Mouse (Mus musculus) Patski (cell line): ENCODE measurements around the gene Ntng2. TPM values are rescaled to one million over a fixed set of nuclear protein-coding genes. Genes with fewer than 3 reads are reported as not detected.

Experiments
- ATAC-seq: fragments of 100-300 bp; one replicate; pipeline ENCODE4 v1.8.0; 2021
- CTCF ChIA-PET: fragments of 350-600 bp; sonication (Branson Sonifier 250); formaldehyde crosslinking; loops from one replicate; lab custom pipeline; 2022; ENCODE audit warnings: inconsistent platforms; lab: Charles Lee
- POLR2A ChIA-PET: fragments of 350-600 bp; sonication (Branson Sonifier 250); formaldehyde crosslinking; loops from one replicate; lab custom pipeline; 2022; ENCODE audit warnings: antibody characterized with exemption, inconsistent platforms; lab: Charles Lee
- DNase-seq: peaks from one replicate; pipeline ENCODE4 v3.0.0-alpha.2; 2011; ENCODE audit warnings: low read depth, low spot score
- H3K27me3 ChIP-seq: fragments of 371-371 bp; one replicate; pipeline ENCODE4 v1.5.1; 2021
- CTCF ChIP-seq: fragments of 100-300 bp; IDR thresholded peaks from one replicate; pipeline ENCODE4 v1.5.1; 2021
- in situ Hi-C: fragments of 300-500 bp; cut with MboI; formaldehyde crosslinking; loops from 3 replicates; pipeline ENCODE4 v1.11.1; 2018; ENCODE audit warnings: low pct_unique_long_range_greater_than_20kb, mixed read lengths
- polyA plus RNA-seq: library from polyadenylated mRNA; unstranded; gene quantifications from one replicate; pipeline ENCODE4 v1.2.3, GENCODE M21; 2021

Gene Ntng2
- polyA plus RNA-seq, 1 experiment from 2014 or later = 16.8 TPM

DNA sequence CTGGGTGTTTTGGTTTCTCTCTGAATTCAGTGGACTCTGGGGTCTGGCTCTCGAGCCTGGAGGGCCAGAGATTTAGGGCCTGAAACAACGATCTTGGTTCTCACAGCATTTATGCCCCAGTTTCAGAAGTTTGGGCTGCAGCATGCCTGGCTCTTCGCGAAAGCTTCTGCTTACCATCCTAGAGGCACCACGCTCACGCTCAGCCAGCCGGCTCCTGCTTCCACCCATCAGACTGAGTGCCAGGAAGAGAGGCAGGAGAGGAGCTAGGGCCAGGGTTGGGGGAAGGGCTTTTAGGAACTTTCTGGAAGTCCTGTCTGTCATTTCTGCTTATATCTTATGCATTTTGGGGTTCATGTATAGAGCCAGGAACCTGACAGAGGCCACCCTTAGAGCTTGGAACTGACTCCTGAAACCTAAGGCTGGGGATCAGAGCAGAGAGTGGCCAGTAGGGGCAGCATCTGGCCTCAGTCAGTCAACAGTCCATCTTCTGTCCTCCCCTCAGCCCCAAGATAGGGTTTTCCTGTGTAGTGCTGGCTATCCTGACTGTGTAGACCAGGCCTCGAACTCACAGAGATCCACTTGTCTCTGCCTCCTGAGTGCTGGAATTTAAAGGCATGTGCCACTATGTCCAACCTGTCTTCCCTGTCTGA, 60.1 kb downstream of the Ntng2 start:
- no peak for ATAC-seq
- no peak for DNase-seq
- no peaks in the 10 kb centered on the region for H3K27me3 ChIP-seq
- CTCF ChIA-PET = no interaction called here
- no peak for TF ChIP-seq CTCF
- POLR2A ChIA-PET = interaction anchor here (0.5 kb wide), 1 partner anchor 962 kb away, joined by 4 read pairs; no protein-coding TSS in a partner anchor
- in situ Hi-C loops = loop anchor here (10.0 kb wide), 1 partner anchor 362 kb away; no protein-coding TSS in a partner anchor

DNA sequence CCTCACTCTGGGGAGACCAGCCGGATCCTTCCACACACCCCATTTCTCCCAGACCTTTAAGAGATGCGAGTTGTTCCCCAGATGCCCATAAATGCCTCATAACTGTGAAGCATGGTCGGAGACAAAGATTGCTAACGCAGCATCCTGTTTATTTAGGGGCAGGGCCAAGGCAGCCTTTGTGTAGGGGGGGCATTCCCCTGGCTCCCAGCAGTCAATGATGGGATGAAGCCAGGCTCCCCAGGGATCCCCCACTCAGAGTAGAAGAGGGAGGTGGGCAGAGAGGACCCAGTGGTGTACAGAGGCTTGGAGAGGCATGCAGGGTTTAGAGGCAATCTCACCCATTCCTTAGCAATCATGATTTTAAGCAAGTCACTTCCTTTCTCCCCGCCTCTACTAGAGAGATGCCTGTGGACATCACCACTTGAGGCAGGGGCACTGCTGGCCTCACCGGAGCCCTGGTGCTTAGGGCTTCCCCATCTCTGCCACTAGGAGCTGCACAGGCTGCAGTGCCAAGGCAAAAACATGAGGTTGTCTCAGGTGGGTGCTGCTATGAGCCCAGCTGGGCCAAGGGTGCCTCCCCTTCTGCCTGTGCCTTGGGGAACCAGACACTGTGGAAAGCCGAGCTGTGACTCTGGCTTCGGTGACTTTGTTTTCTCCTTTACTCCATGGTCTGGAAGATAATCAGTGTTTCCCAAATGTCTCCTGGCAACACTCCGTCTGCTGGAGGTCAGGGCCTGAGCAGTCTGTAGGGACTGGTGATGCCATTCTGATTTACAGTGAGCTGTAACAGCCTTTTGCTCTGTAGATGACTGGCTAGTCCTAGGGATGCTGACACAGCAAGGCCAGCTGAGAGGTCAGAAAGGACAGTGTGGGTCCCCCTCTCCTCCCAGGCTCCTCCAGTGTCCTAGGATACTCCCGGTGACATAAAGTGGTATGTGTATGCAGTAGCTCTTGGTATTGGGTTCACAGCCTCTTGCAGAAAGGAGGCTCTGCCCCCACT, 61.3 kb downstream of the Ntng2 start:
- ATAC-seq (no peak), DNase-seq (no peak)
- ChIA-PET CTCF (interaction anchor here (1.3 to 1.4 kb wide), 2 partner anchors 10 to 11 kb away, joined by 3 to 5 read pairs; no protein-coding TSS in a partner anchor), POLR2A (interaction anchor here (0.5 to 0.6 kb wide), 2 partner anchors 171 to 963 kb away, joined by 3 to 4 read pairs; no protein-coding TSS in a partner anchor)
- TF ChIP-seq CTCF = no peak
- no peaks in the 10 kb centered on the region for H3K27me3 ChIP-seq
- in situ Hi-C loops = loop anchor here (10.0 kb wide), 1 partner anchor 363 kb away; no protein-coding TSS in a partner anchor

DNA sequence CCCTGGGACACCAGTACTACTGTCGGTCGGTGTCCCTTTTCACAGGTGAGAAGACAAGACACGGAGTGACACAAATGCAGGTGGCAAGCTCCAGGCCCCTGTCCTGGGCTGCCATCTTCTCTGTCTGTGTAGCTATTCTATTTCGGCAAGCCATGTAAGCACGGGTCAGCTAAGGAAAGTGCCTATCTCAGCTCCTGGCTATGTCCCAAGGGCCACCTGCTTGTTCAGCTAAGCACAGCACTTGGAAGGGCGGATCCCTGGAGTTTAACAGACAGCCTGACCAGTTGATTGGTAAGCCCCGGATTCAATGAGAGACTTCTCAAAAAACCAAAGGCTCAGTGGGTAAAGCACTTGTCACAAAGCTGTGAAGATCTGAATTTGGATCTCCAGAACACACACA, 62.4 kb downstream of the Ntng2 start:
- DNase-seq = no peak
- ChIA-PET POLR2A (no interaction called here), CTCF (no interaction called here)
- H3K27me3 ChIP-seq = no peaks in the 10 kb centered on the region
- no peak for TF ChIP-seq CTCF
- no peak for ATAC-seq
- in situ Hi-C loops = loop anchor here (10.0 kb wide), 1 partner anchor 364 kb away; no protein-coding TSS in a partner anchor

DNA sequence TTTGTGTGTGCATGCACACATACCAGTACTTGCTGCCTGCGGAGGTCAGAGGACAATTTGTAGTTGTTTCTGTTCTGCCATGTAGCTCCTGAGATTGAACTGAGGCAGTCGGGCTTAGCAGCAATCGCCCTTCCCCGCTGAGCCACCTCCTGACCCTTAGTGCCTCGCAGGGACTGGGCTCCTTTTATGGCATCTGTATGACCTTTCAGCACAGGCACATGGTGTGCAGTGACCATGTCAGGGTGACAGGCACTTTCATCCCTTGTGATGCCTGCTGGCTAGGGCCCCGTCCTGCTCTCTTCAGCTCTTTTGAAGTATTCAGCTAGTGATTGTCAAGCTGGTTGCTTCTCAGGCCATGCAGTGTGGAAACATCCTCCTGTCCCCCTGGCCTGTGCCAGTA, 66.6 kb downstream of the Ntng2 start:
- POLR2A ChIA-PET = interaction anchor here (0.9 kb wide), 1 partner anchor 40 kb away, joined by 5 read pairs; no protein-coding TSS in a partner anchor
- in situ Hi-C loops = no loop called here
- DNase-seq = no peak

DNA sequence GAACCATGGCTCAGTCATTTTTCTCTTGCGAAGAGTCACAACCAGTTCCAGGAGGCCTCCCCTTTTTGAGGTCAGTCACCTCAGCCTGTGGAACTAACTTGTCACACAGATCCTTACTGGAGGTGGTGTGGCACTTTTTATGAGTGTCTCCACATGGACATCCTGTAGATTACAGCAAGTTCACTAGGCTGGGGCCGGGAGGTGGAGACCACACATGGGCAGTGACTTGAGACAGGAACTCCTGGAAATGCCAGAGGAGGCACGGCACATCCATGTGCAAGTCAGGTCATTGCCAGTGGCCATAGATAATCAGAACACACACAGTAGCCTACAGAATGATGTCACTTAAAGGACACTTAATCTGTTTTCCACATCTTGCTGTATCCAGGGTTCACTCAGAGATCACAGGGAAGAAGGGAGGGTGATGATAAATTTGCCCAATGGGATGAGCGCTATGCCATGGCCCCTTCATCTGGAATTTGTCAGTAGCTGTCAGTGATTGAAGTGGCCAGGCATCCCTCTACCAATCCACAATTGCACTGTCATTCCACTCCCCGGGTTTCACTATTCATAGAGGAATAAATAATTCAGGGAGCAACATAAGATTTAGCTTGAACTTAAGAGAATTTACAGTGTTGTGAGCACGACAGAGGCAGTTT, 69.4 kb downstream of the Ntng2 start:
- ATAC-seq (no peak), DNase-seq (no peak)
- H3K27me3 ChIP-seq = no peaks in the 10 kb centered on the region
- in situ Hi-C loops = no loop called here
- POLR2A ChIA-PET = no interaction called here
- CTCF ChIA-PET = no interaction called here
- TF ChIP-seq CTCF = no peak

More for the DNA sequence above, 66.6 kb downstream of the Ntng2 start:
- no peak for ATAC-seq
- CTCF ChIA-PET = interaction anchor here (1.7 kb wide), 1 partner anchor 14 kb away, joined by 4 read pairs; no protein-coding TSS in a partner anchor
- H3K27me3 ChIP-seq = no peaks in the 10 kb centered on the region
- TF ChIP-seq CTCF = no peak

DNA sequence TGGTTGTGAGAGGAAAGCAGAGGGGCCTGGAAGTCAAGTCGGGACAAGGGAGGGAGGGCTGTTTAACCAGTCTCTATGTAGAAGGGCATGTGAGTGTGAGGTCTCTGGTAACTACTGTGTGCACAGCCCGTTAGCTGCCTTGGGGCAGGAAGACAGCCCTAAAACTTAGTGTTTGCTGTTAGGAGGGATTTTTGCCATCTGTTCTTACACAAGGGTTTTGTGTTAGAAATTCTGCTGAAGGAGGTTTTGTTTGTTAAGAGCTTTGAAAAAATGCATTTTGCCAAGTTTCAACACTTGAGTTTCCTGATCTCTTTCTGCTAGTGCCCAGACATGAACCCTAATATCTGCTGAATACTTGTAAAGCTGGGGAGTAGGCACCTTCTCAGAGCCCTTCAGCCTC, 71.7 kb downstream of the Ntng2 start:
- in situ Hi-C loops = no loop called here
- ChIA-PET CTCF (interaction anchor here (1.2 kb wide), 1 partner anchor 14 kb away, joined by 4 read pairs; no protein-coding TSS in a partner anchor), POLR2A (no interaction called here)
- DNase-seq = no peak
- no peak for ATAC-seq
- no peaks in the 10 kb centered on the region for H3K27me3 ChIP-seq
- TF ChIP-seq CTCF = no peak

DNA sequence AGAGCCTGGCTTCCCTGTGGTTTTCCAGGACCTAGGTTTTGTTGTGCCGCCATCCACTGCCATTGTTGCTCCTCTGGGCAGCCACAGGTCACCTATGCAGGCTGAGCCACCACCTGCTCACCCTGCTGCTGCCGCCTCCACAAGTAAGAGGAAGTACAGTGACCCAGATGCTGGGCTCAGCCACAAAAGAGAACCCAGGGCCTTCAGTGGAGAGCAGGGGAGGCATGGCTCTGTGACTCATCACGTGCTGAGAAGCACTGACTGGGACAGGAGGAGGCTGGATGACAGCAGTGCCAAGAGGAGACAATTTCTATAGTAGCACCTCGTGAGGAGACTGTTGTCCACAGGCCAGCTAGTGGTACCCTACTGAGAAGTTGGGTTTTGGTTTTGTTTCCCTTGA, 73.0 kb downstream of the Ntng2 start:
- in situ Hi-C loops = no loop called here
- DNase-seq = no peak

DNA sequence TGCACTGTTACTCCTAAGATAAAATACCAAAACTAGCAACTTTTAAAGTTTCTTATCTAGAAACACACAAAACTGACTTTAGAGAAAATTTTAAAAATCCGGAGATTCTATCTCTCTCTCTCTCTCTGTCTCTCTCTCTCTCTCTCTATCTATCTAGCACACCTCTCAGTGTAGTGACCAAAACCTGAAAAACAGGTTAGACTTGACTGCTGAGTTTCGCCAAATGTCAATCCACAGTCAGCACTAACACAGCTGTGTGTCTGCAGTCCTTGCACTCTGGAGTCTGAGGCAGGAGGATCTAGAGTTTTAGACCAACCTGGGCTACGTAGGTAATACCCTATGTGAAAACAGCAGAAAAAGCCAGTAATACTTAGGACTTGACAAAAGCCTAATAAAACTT, 77.9 kb downstream of the Ntng2 start:
- H3K27me3 ChIP-seq = no peaks in the 10 kb centered on the region
- in situ Hi-C loops = no loop called here
- ChIA-PET POLR2A (no interaction called here), CTCF (no interaction called here)
- no peak for TF ChIP-seq CTCF
- no peak for ATAC-seq
- DNase-seq = no peak

More for the DNA sequence above, 73.0 kb downstream of the Ntng2 start:
- ChIA-PET POLR2A (no interaction called here), CTCF (interaction anchor here (1.1 to 1.8 kb wide), 2 partner anchors 12 to 14 kb away, joined by 4 to 5 read pairs; no protein-coding TSS in a partner anchor)
- H3K27me3 ChIP-seq = no peaks in the 10 kb centered on the region
- ATAC-seq = no peak
- no peak for TF ChIP-seq CTCF

DNA sequence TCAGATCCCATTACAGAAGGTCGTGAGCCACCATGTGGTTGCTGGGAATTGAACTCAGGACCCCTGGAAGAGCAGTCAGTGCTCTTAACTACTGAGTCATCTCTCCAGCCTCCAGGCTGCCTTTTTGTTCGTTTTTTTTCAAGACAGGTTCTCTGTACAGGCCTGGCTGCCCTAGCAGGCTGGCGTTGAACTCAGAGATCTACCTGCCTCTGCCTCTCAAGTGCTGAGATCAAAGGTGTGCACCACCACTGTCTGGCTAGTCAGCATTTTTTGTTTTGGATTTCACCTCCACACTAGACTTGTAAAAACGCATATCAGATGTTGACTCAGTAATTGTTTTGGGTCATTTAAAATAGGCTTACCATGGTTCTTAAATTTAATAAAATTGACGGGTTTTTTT, 84.7 kb downstream of the Ntng2 start:
- DNase-seq (no peak), ATAC-seq (no peak)
- POLR2A ChIA-PET = no interaction called here
- TF ChIP-seq CTCF = no peak
- in situ Hi-C loops = no loop called here
- CTCF ChIA-PET = no interaction called here
- H3K27me3 ChIP-seq = no peaks in the 10 kb centered on the region

DNA sequence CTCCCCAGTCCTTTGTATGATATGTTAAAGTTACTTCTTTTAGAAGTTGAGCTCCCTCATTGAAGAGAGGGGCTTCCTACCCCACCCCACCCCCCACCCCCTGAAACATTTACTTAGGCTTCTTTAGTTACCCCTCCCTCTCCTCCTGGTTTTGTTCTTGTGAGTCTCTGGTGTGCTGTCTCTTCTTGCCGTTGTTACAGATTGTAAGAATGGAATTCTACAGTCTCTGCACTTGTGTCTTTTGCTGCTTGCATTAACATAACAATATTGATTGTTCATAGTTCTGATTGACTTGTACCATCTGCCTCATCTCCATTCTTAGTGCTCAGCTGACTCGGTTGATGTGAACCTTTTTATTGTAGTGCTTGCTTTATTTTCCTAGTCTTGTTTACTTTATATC, 100.9 kb downstream of the Ntng2 start:
- no peak for DNase-seq

More for the DNA sequence above, 100.9 kb downstream of the Ntng2 start:
- ATAC-seq = no peak
- in situ Hi-C loops = no loop called here
- H3K27me3 ChIP-seq = no peaks in the 10 kb centered on the region
- TF ChIP-seq CTCF = no peak
- CTCF ChIA-PET = no interaction called here
- POLR2A ChIA-PET = interaction anchor here (1.1 kb wide), 1 partner anchor 10 kb away, joined by 3 read pairs; no protein-coding TSS in a partner anchor

Other genes starting within 250 kb of the Ntng2 start
- 0.23 TPM for gene Cfap77, start 197.9 kb downstream of the Ntng2 start, polyA plus RNA-seq
- 16.7 TPM for gene Ttf1, start 192.7 kb downstream of the Ntng2 start, polyA plus RNA-seq
- 23.2 TPM for gene Setx, start 128.8 kb downstream of the Ntng2 start, polyA plus RNA-seq
- 37.1 TPM for gene Med27, start 93.8 kb upstream of the Ntng2 start, polyA plus RNA-seq